36 mouse cellular contexts compared by ENCODE assay signal in the genomic region with DNA sequence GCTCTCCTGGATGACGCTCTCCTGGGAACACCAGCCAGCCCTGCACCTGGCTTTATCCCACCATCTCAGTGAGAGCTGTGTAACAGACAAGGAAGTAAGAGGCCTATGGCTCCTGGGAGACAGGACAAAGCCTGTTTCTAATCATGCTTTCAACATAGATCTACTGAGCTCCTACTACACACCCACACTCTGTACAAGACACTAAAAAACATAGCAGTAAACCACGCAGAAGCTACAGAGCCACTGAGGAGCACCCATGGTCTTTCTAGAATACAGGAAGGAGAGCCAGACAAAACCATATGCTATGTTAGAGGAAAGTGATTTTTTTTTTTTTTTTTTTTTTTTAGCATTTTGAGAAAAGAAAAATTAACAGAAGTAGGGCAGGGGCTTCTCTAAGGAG. TPM values are rescaled to one million over a fixed set of nuclear protein-coding genes. Genes with fewer than 3 reads are reported as not detected.
"Had no signal": no experiment of that assay in that cellular context is flagged by ENCODE, and none has a peak within 500 bp of the region (broad histone marks: within the 10 kb centered on the region; RNA-seq: fewer than 3 reads in every experiment).

No protein-coding gene starts in this region.

- H3K27ac ChIP-seq: gastrocnemius, adult 2 months; heart, embryonic 10.5 days; hindbrain, embryonic 10.5 days; hindbrain, embryonic 12.5 days; hindbrain, embryonic 14.5 days; kidney, embryonic 15.5 days; kidney, postnatal 0 days; limb, embryonic 12.5 days had no signal

- DNase-seq: gastrocnemius, adult 2 months; gastrocnemius, postnatal 10 days; gastrocnemius, postnatal 25 days; heart, adult 18-20 months; heart, postnatal 10 days; heart, postnatal 4 days; kidney, adult 11 months; kidney, adult 2 months; kidney, adult 9 months; kidney, postnatal 14 days; kidney, postnatal 36 days; layer of hippocampus, postnatal 36 days; left cerebral cortex, postnatal 4 days; liver had no signal

- H3K27me3 ChIP-seq: heart, embryonic 12.5 days; hindbrain, embryonic 12.5 days; kidney, embryonic 15.5 days; limb, embryonic 12.5 days had no signal

- H3K9me3 ChIP-seq: heart, embryonic 10.5 days; heart, embryonic 12.5 days; hindbrain, embryonic 10.5 days; hindbrain, embryonic 12.5 days; kidney, embryonic 15.5 days; limb, embryonic 12.5 days had no signal

- H3K4me3 ChIP-seq: gastrocnemius, adult 2 months; heart, embryonic 10.5 days; heart, embryonic 12.5 days; hindbrain, embryonic 10.5 days; hindbrain, embryonic 12.5 days; kidney, embryonic 15.5 days; limb, embryonic 12.5 days had no signal

RNA-seq across cellular contexts. Expression of a gene that starts 21.2 kb away (rescaled TPM):
- total RNA-seq: gastrocnemius, adult 2 months; gastrocnemius, postnatal 10 days; gastrocnemius, postnatal 25 days; gastrocnemius, postnatal 4 days; granulocyte monocyte progenitor cell, adult 5-6 weeks; heart, adult 8-10 months; heart, postnatal 10 days; heart, postnatal 25 days; layer of hippocampus, adult 18-20 months; layer of hippocampus, postnatal 10 days; left cerebral cortex, postnatal 10 days; left cerebral cortex, postnatal 25 days; left cerebral cortex, postnatal 4 days had no signal
- polyA plus RNA-seq: heart, embryonic 10.5 days; heart, embryonic 12.5 days; heart, embryonic 14.5 days; heart, embryonic 16.5 days; hindbrain, embryonic 10.5 days; hindbrain, embryonic 14.5 days; hindbrain, embryonic 16.5 days; intestine, embryonic 14.5 days; kidney, embryonic 15.5 days; large intestine, adult 2 months; limb, embryonic 12.5 days; liver, embryonic 11.5 days had no signal

RNA-seq across cellular contexts. Expression of a gene that starts 25.5 kb away (rescaled TPM):
- total RNA-seq: gastrocnemius, adult 2 months; gastrocnemius, postnatal 10 days; gastrocnemius, postnatal 25 days; gastrocnemius, postnatal 4 days; granulocyte monocyte progenitor cell, adult 5-6 weeks; heart, adult 8-10 months; heart, postnatal 10 days; left cerebral cortex, postnatal 25 days; left cerebral cortex, postnatal 4 days had no signal
- polyA plus RNA-seq: heart, embryonic 10.5 days; heart, embryonic 14.5 days; heart, embryonic 16.5 days; intestine, embryonic 14.5 days had no signal
